Mouse (Mus musculus) lung, embryonic 14.5 days (tissue): ENCODE measurements around the gene Ang2. TPM values are rescaled to one million over a fixed set of nuclear protein-coding genes. Genes with fewer than 3 reads are reported as not detected.
"Not testable (repeated sequence)": the region's sequence is repeated elsewhere in the genome, so short reads cannot be mapped to it uniquely, and the experiment has no call there.

Experiments used
- ATAC-seq: fragments of 200-750 bp; cut with Nextera tagmentation; 2 replicates; pipeline ENCODE4 v1.8.0; 2017; ENCODE audit warnings: mild to moderate bottlenecking, moderate TSS enrichment, moderate library complexity; ENCODE audit not compliant: insufficient read depth
- DNase-seq: peaks from one replicate; pipeline ENCODE4 v3.0.0-alpha.2; 2015
- H3K27ac ChIP-seq: fragments of 300-500 bp; sonication (generic); 2 replicates; pipeline ENCODE4 v1.5.1; 2014; ENCODE audit warnings: low read depth, mild to moderate bottlenecking, moderate library complexity
- H3K27me3 ChIP-seq: fragments of 300-500 bp; sonication (generic); 2 replicates; pipeline ENCODE4 v1.6.1; 2014; ENCODE audit warnings: low read length, control low read depth; ENCODE audit not compliant: insufficient read depth
- H3K36me3 ChIP-seq: fragments of 300-500 bp; sonication (generic); 2 replicates; pipeline ENCODE4 v1.6.1; 2014; ENCODE audit warnings: control low read depth; ENCODE audit not compliant: insufficient read depth
- H3K4me1 ChIP-seq: fragments of 300-500 bp; sonication (generic); 2 replicates; pipeline ENCODE4 v1.6.1; 2014; ENCODE audit warnings: antibody characterized with exemption, control low read depth; ENCODE audit not compliant: insufficient read depth
- H3K4me2 ChIP-seq: fragments of 300-500 bp; sonication (generic); 2 replicates; pipeline ENCODE4 v1.6.1; 2014; ENCODE audit warnings: mild to moderate bottlenecking
- H3K4me3 ChIP-seq: fragments of 300-500 bp; sonication (generic); 2 replicates; pipeline ENCODE4 v1.5.1; 2014; ENCODE audit warnings: low read depth, low read length
- H3K9ac ChIP-seq: fragments of 300-500 bp; sonication (generic); 2 replicates; pipeline ENCODE4 v1.6.1; 2014
- H3K9me3 ChIP-seq: fragments of 300-500 bp; sonication (generic); 2 replicates; pipeline ENCODE4 v1.6.1; 2016; ENCODE audit warnings: low read depth, low read length, control low read depth
- CTCF ChIP-seq: IDR thresholded peaks from 2 replicates; pipeline ENCODE4 v1.5.1; 2016; ENCODE audit warnings: antibody characterized with exemption, low read depth
- WGBS: fragments of 180-500 bp; shearing (Covaris S2); extraction: QIAGEN DNeasy Blood & Tissue Kit; methylation state at CpG from one replicate; pipeline ENCODE4 v1.1.7; 2014; 5-methylcytosine and 5-hydroxymethylcytosine counted together
- polyA plus RNA-seq: library from polyadenylated mRNA; unstranded; fragments of >200 nt; fragmentation: Nextera tagmentation; extraction: Ambion mirVana; gene quantifications from 2 replicates; pipeline ENCODE4 v1.2.1, GENCODE M21; 2014

The Ang2 gene
- polyA plus RNA-seq, 1 experiment from 2014 or later, result not detected

- H3K9me3 ChIP-seq, result no peaks in the 10 kb centered on the region
- DNase-seq, result no peak
- no peaks in the 10 kb centered on the region for H3K4me1 ChIP-seq
- H3K27ac ChIP-seq, result no peak overlapping the region
- TF ChIP-seq CTCF, result no peak
- H3K9ac ChIP-seq, result no peak overlapping the region
- no peak overlapping the region for H3K4me3 ChIP-seq
- H3K36me3 ChIP-seq, result no peaks in the 10 kb centered on the region
- no peak overlapping the region for H3K4me2 ChIP-seq
- H3K27me3 ChIP-seq, result no peaks in the 10 kb centered on the region
- ATAC-seq, result no peak
- 90% methylated on average over 2 of the region's 2 CpGs for WGBS
These were observed 1.5 kb upstream of the Ang2 start for GRCm38 (mm10) chr14:51200466-51200865.

DNA sequence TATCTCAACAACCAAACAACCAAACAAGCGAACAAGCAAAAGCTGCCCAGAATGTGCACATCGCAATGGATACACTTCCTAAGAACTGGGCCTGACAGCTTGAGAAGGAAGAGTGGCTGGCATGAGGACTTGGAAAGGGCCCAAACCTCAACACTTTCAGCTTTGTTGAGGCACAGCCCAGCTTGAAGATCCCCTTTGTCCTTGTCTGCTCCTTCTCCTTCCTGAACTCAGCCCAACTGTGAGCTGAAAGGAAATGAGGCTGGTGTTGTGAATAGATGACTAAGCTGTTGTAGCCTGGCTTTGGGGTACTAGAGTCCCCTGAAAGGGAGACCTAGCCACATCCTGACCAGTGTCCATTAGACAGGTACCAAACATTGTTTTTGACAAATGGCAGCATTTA is 1.1 kb upstream of the Ang2 start:
- Histone ChIP-seq H3K9me3 (no peaks in the 10 kb centered on the region), H3K4me2 (no peak overlapping the region), H3K4me1 (no peaks in the 10 kb centered on the region), H3K4me3 (no peak overlapping the region), H3K36me3 (no peaks in the 10 kb centered on the region), H3K27me3 (no peaks in the 10 kb centered on the region), H3K9ac (no peak overlapping the region), H3K27ac (no peak overlapping the region)
- DNase-seq (no peak), ATAC-seq (no peak)
- WGBS, result 93% methylated on average over 2 of the region's 2 CpGs
- TF ChIP-seq CTCF, result no peak

GRCm38 (mm10) chr14:51195681-51196080 is 3.3 kb downstream of the Ang2 start:
- Histone ChIP-seq H3K4me2 (no peak overlapping the region), H3K36me3 (no peaks in the 10 kb centered on the region), H3K27me3 (no peaks in the 10 kb centered on the region), H3K4me1 (no peaks in the 10 kb centered on the region), H3K9me3 (no peaks in the 10 kb centered on the region), H3K4me3 (no peak overlapping the region), H3K27ac (no peak overlapping the region), H3K9ac (no peak overlapping the region)
- ATAC-seq (no peak), DNase-seq (no peak)
- TF ChIP-seq CTCF, result no peak
- 87% methylated on average over 4 of the region's 4 CpGs for WGBS

- not testable (repeated sequence) for DNase-seq, H3K36me3 ChIP-seq, H3K4me3 ChIP-seq, H3K9me3 ChIP-seq, H3K9ac ChIP-seq, H3K4me2 ChIP-seq, H3K27ac ChIP-seq, ATAC-seq, H3K27me3 ChIP-seq, H3K4me1 ChIP-seq
- 72% methylated on average over 2 of the region's 2 CpGs for WGBS
These were observed 17.9 kb downstream of the Ang2 start for GRCm38 (mm10) chr14:51181051-51181450.

GRCm38 (mm10) chr14:51173843-51174242 is 25.1 kb downstream of the Ang2 start:
- H3K4me3 ChIP-seq, result no peak overlapping the region
- DNase-seq (no peak), ATAC-seq (no peak)
- 82% methylated on average over 4 of the region's 4 CpGs for WGBS
- no peaks in the 10 kb centered on the region for H3K9me3 ChIP-seq
- H3K27me3 ChIP-seq, result no peaks in the 10 kb centered on the region
- no peak overlapping the region for H3K27ac ChIP-seq
- no peaks in the 10 kb centered on the region for H3K36me3 ChIP-seq
- no peaks in the 10 kb centered on the region for H3K4me1 ChIP-seq
- H3K9ac ChIP-seq, result no peak overlapping the region
- no peak for TF ChIP-seq CTCF
- H3K4me2 ChIP-seq, result no peak overlapping the region

- not testable (repeated sequence) for H3K4me2 ChIP-seq, H3K9ac ChIP-seq, H3K27me3 ChIP-seq, DNase-seq, H3K9me3 ChIP-seq, H3K4me1 ChIP-seq, ATAC-seq, H3K27ac ChIP-seq, H3K4me3 ChIP-seq, H3K36me3 ChIP-seq
- 49% methylated on average over 4 of the region's 4 CpGs for WGBS
These were observed 26.0 kb downstream of the Ang2 start for GRCm38 (mm10) chr14:51172947-51173346.

GRCm38 (mm10) chr14:51172095-51172865 is 26.7 kb downstream of the Ang2 start:
- peak; percentile 72 for TF ChIP-seq CTCF
- ATAC-seq (peak; percentile 28; the same call in 1 of the 2 replicates), DNase-seq (peak; percentile 80)
- H3K9me3 ChIP-seq, H3K4me1 ChIP-seq, H3K9ac ChIP-seq, H3K27me3 ChIP-seq, H3K4me3 ChIP-seq, H3K36me3 ChIP-seq, H3K27ac ChIP-seq, H3K4me2 ChIP-seq: not testable (repeated sequence)
- 33% methylated on average over 9 of the region's 9 CpGs for WGBS
